Mouse (Mus musculus): ENCODE data around the gene Tle6. TPM values are rescaled to one million over a fixed set of nuclear protein-coding genes. Genes with fewer than 3 reads are reported as not detected.

Gene Tle6
- total and polyA plus RNA-seq, 3 experiments = 16.9 to 31.9 TPM; not detected in 1

DNA sequence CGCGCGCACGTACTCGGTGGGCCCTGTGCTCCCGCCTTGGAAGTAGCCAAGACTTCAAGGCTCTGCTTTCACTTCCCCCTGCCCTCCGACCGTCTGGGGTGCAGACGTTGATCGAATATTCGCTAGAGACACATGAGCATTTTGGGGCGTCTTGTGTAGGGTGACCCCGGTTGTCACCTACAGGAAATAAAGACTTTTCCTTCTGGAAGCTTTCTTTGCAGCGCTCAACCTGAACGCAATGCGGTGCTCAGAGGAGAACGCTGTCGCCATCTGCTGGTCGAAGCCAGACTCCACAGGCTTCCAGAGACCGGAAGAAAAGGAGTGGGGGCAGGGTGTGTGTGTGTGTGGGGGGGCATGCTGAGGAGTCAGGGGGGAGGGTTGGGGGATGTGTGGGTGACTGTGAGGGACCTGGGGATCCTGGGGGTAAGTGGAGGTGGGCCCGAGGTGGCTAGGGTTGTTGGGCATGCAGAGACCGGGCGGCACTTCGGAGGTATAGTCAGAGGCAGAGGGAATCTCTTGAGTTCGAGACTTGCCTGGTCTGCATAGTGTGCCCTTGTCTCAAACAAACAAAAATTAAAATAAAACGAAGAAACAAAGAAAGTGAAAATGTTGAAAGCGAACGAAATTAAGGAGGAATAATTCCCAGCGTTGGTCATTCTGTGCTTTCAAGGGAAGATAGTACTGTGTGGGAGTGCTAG is 4.2 kb upstream of the Tle6 start (continued):
- TF ChIP-seq TCF12 (IDR thresholded peaks at IDR 0.05; ENCODE audit: low read depth, low read length) = peak; percentile 75; the same call in 1 of the 2 replicates
- TF ChIP-seq MAZ (IDR thresholded peaks at IDR 0.05; ENCODE audit: low read depth, low read length) = peak; percentile 94
- TF ChIP-seq RAD21 (IDR thresholded peaks at IDR 0.05; ENCODE audit: low read depth, low read length) = peak; percentile 69
- TF ChIP-seq HCFC1 (IDR thresholded peaks at IDR 0.05; ENCODE audit: low read depth, low read length) = peak; percentile 78
- TF ChIP-seq UBTF (IDR thresholded peaks at IDR 0.05; ENCODE audit: borderline replicate concordance, insufficient read depth, low read depth, low read length) = 0 out of 2 replicates have a peak, but pooled peaks have one; percentile 83
- TF ChIP-seq USF2 (IDR thresholded peaks at IDR 0.05; ENCODE audit: borderline replicate concordance in 1 of 2, insufficient read depth in 1 of 2, low read depth in 1 of 2, low read length in 2 of 2) = no peak
- TF ChIP-seq TBP (IDR thresholded peaks at IDR 0.05; ENCODE audit: low read depth, low read length) = peak; percentile 64; the same call in 1 of the 2 replicates
- peak; percentile 81 for TF ChIP-seq MXI1 (IDR thresholded peaks at IDR 0.05; ENCODE audit: low read depth, low read length)
- 0 out of 2 replicates have a peak, but pooled peaks have one; percentile 6 for TF ChIP-seq JUND (IDR thresholded peaks at IDR 0.05; ENCODE audit: low read depth, low read length)
- TF ChIP-seq ZKSCAN1 (IDR thresholded peaks at IDR 0.05; ENCODE audit: low read depth, low read length) = no peak
- TF ChIP-seq TAL1 (IDR thresholded peaks at IDR 0.05; ENCODE audit: low read length) = no peak
- peak; percentile 75 to 83 for TF ChIP-seq POLR2A (IDR thresholded peaks at IDR 0.05; ENCODE audit: control insufficient read depth in 1 of 2, insufficient read depth in 1 of 2, low read depth in 1 of 2, low read length in 2 of 2, poor library complexity in 1 of 2)
- 0 out of 2 replicates have a peak, but pooled peaks have one; percentile 13 for TF ChIP-seq ZNF384 (IDR thresholded peaks at IDR 0.05; ENCODE audit: low read depth, low read length)
- TF ChIP-seq NELFE (IDR thresholded peaks at IDR 0.05; ENCODE audit: low read depth, low read length) = peak; percentile 69

DNA sequence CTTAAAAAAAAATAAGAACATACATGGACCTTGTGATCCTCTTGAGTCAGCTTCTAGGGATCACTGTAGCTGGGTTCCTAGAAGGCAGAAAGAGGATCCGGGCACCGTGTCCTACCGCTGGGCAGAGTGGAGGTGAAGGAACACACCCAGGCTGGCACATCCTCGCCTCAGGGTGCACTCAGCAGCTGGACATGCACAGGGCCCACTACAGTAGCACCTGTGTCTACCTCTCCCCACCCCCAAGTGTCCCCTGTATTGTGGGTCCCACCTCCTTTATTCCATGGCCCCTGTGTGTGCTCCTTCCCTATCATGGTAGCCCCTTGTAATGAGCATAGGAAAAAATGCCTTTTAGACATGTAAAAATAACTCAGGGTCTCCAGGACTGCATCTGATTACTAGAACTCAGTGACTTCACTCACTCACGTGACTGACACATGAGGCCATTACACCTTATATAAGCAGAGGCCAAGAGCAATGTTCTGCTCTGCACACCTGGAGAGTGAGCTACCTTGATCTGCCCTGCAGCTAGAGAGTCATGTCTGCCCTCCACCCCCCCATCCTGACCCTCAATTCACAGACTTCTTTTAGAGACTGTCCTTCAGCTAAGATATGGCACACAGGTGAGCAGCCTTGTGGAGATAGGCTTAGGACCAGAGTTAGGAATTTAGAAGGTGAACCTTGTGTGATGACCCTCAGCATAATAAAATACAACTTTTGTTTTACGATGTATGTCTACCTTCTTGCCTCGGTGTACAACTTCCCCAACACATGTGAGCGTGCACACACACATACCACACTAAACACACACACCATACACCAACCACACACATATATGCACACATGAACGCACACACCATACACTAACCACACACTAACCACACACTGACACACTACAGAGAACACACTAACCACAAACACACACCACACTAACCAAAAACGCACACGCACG is 3.4 kb upstream of the Tle6 start:
- Histone ChIP-seq H3K27me3 (ENCODE audit: control insufficient read depth in 1 of 2, insufficient read depth in 2 of 2, low read length in 2 of 2) (no peaks in the 10 kb centered on the region), H3K4me3 (ENCODE audit: control insufficient read depth in 1 of 2, insufficient read depth in 1 of 2, low read depth in 2 of 2, low read length in 2 of 2) (peak overlapping the region; percentile 60 to 64), H3K36me3 (ENCODE audit: control insufficient read depth in 1 of 2, insufficient read depth in 2 of 2, low read length in 2 of 2) (peaks cover 0 to 18% of the 10 kb centered on the region in 2 experiments; a peak in 2 of 4 replicates), H3K4me1 (ENCODE audit: control insufficient read depth in 1 of 2, insufficient read depth in 2 of 2, low read length in 2 of 2) (peaks cover 12 to 25% of the 10 kb centered on the region in 2 experiments), H3K9me3 (replicated peaks; ENCODE audit: insufficient read depth, low read length) (no peaks in the 10 kb centered on the region), H3K79me2 (ENCODE audit: control insufficient read depth, insufficient read depth, low read length, poor library complexity) (no peaks in the 10 kb centered on the region; the same call in 1 of the 2 replicates), H3K9ac (ENCODE audit: control insufficient read depth, low read depth, low read length, poor library complexity, severe bottlenecking) (peak overlapping the region; percentile 82), H3K27ac (ENCODE audit: control insufficient read depth, low read depth, low read length) (peak overlapping the region; percentile 80)
- DNase-seq (ENCODE audit: low read depth, low spot score) = no peak
- TF ChIP-seq MXI1 (IDR thresholded peaks at IDR 0.05; ENCODE audit: low read depth, low read length) (no peak; the same call in 1 of the 2 replicates), GABPA (IDR thresholded peaks at IDR 0.05; ENCODE audit: low read depth, low read length) (no peak), SMC3 (IDR thresholded peaks at IDR 0.05; ENCODE audit: low read depth, low read length) (no peak), KAT2A (conservative IDR thresholded peaks at IDR 0.05; ENCODE audit: low read depth, low read length) (peak; percentile 36; the same call in 1 of the 2 replicates), POLR2AphosphoS5 (IDR thresholded peaks at IDR 0.05; ENCODE audit: borderline replicate concordance, low read depth, low read length) (peak; percentile 88; the same call in 1 of the 2 replicates), USF1 (IDR thresholded peaks at IDR 0.05; ENCODE audit: low read depth, low read length) (peak; percentile 82), RAD21 (IDR thresholded peaks at IDR 0.05; ENCODE audit: low read depth, low read length) (no peak), BHLHE40 (IDR thresholded peaks at IDR 0.05; ENCODE audit: borderline replicate concordance, low read depth, low read length) (peak; percentile 90; the same call in 1 of the 2 replicates), MAZ (IDR thresholded peaks at IDR 0.05; ENCODE audit: low read depth, low read length) (peak; percentile 34; the same call in 1 of the 2 replicates), TCF12 (IDR thresholded peaks at IDR 0.05; ENCODE audit: low read depth, low read length) (0 out of 2 replicates have a peak, but pooled peaks have one; percentile 15), CHD2 (IDR thresholded peaks at IDR 0.05; ENCODE audit: low read length) (no peak), JUND (IDR thresholded peaks at IDR 0.05; ENCODE audit: low read depth, low read length) (no peak), HCFC1 (IDR thresholded peaks at IDR 0.05; ENCODE audit: low read depth, low read length) (0 out of 2 replicates have a peak, but pooled peaks have one; percentile 15), ZMIZ1 (IDR thresholded peaks at IDR 0.05; ENCODE audit: low read depth, low read length) (no peak), USF2 (IDR thresholded peaks at IDR 0.05; ENCODE audit: borderline replicate concordance in 1 of 2, insufficient read depth in 1 of 2, low read depth in 1 of 2, low read length in 2 of 2) (peak in 1 of 2 experiments; percentile 53; a peak in 1 of 4 replicates)
